Mouse (Mus musculus): ENCODE measurements at regions not wholly inside any gene's neighbourhood (a gene's known extent, or its start where the extent isn't known, plus 50 kb on each side); places are given as distances from the start of the nearest gene placed in this dataset.

GRCm38 (mm10) chr5:118978921-118979630 is 418.6 kb downstream of the Med13l start:
- no peak for DNase-seq (ENCODE audit: low spot score)

DNA sequence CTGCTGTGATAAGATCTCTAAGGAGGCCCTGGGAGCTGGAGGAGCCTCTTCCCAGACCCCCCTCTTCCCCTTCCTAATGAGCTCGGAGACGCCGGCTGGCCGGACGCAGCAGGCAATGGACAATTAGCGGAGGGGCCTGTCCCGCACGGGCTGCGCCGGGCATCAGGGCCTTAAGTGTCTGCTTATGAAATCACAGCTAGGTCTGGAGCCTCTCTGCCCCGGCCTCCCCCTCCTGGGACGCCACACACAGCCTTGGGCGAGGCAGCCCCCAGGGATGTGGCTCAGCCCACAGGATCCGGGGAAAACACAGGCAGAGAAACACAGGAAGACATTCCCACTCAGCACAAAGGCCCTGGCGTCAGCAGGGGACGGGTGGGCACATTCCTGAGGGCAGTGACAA is 420.6 kb downstream of the Med13l start:
- DNase-seq (ENCODE audit: low spot score): peak; percentile 37

- DNase-seq (ENCODE audit: low spot score): no peak
Observed at GRCm38 (mm10) chr5:118984251-118984650, 423.8 kb downstream of the Med13l start.

DNA sequence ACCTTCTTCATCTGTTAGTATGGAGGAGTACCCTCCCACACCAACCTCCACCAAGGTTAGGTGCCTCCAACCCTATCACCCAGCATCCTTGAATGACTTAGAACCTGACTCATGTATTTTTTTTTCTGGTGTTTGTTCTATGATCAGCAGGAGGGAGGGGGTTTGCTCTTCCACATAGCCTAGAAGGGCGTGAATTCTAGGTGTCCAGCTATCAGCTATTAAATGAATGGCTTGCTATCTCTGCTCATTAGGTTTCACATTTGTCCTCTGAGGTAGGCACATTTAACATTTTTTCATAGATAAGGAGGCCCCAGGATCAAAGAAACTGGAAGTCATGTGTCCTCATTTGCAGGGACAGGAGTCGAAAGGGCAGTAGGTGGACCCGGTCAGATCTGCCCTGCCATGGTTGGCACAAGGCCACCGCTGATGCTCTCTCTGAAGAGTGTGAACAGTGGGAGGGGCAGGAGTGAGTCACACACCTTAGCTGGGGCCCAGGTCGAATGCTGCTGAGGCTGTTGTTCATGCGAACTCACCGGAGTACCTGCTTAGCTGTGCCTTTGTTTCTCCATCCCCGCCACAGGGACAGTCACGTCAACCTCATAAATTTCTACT is 424.4 kb downstream of the Med13l start:
- DNase-seq (ENCODE audit: low spot score): no peak

- DNase-seq (ENCODE audit: low spot score): peak; percentile 68
Observed at GRCm38 (mm10) chr5:118987376-118988000, 427.0 kb downstream of the Med13l start.

GRCm38 (mm10) chr5:118999124-118999523 is 438.6 kb downstream of the Med13l start:
- peak; percentile 72 for DNase-seq (ENCODE audit: low spot score)

DNA sequence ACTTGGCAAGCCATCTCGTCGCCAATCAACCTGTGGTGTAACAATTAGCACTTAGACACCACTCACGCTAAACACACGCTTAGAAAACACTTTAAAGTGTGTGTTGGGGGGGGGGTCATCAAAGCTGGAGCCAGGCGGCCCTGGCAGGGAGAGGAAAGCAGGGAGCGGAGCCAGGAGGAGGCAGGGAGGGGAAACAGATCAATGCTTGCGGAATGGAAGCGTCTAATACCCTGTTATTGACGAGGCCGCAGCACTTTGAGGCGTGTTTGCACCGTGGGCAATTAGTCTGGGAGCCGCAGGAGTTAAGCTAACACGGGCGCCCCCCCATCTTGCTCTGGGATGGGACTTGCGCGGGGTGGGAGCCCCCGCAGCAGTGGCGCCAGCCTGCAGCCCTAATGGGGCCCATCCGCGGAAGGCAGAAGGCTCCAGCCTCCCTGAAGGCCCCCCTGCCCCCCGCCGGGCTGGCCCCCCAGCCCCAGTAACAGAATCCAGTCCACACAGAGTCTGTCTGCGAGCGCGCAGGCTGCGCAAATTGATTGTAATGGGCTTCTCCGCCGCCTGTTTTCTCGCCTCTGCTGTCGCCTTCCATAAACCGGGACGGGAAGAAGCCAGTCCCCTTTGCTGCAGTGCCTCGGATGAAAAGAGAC is 445.5 kb downstream of the Med13l start:
- DNase-seq (ENCODE audit: low spot score): peak; percentile 65

GRCm38 (mm10) chr5:119010048-119010447 is 449.6 kb downstream of the Med13l start:
- no peak for DNase-seq (ENCODE audit: low spot score)

GRCm38 (mm10) chr5:119015181-119015580 is 454.7 kb downstream of the Med13l start:
- no peak for DNase-seq (ENCODE audit: low spot score)

DNA sequence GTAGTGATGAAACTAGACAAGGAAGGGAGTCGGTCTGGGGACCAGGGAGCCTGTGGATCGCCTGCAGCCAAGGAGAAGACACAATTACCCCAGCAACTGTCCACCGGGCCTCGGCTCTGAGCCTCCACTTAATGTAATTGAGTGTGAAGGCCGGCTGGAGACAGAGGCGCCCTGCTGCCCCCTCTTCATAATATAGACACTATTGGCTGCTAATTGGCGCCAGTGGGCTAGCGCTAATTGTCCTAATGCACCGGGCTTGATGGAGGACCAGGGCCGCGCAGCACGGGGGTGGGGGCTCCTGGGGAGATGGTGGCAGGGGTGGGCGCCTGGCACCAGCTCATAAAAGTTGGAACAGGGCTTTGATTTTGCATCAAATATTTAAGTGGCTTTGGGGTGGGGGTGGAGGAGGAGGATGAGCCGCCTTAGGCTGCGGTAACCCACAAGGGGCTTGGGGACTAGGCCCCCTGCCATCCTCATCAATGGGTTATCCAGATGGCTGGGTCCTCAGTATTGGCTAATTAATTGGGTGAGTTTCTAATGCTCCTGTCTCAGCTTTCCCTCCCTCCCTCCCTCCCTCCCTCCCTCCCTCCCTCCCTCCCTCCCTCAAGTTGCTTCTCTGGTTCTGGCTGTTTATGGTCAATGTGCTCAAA is 455.3 kb downstream of the Med13l start:
- DNase-seq (ENCODE audit: low spot score): peak; percentile 29

DNA sequence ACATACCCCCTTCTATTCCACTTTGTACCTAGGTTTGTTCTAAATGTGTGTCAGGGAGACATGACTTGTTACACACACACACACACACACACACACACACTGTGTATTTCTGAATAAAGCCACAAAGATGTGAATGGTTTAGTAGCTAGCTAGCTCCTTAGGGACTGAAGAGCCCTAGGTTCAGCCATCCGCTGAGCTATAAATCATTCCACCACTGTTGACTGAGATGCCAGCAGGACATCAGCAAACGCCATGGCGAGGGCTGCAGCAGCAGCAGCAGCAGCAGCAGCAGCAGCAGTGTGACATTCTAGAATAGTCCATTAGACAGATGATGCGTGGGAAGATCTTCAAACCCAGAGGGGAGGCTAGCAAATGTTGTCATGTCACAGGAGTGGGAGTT is 455.9 kb downstream of the Med13l start:
- peak; percentile 65 for DNase-seq (ENCODE audit: low spot score)

DNA sequence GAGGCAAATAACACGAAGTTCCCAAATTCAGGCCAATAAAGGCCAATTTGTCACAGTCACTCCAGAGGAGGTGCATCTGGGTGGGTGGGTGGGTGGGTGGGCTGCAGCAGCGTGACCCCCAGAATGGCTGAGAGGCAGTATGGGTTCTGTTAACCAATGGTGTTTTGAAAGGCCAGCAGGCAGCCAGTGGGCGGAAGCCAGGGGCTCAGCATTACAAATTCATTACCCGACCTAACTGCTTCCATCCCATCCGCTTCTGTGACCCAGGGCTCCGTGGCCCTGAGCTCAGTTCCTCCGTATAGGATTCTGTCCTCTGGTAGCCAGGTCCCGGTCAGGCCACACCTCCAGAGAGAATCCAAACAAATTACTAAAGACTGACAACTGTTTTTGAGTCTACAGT is 463.5 kb downstream of the Med13l start:
- no peak for DNase-seq (ENCODE audit: low spot score)

DNA sequence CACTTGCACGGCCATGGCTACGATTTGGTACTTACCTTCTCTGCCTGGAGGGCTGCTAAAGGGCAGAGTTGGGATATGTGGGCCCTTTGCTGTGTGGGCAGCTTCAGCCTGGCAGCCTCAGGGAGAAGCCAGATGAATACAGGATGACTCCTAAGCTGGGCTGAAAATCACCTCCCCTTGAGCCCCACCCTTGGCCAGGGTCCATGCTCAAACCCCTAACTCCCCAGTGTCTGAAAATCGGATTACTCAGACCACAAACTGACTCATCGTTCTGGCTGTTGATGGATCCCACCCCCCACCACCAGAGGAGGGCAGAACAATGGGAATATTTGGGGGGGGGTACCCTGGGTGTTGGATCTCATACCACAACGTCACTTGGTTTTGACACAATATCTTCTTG is 471.6 kb downstream of the Med13l start:
- no peak for DNase-seq (ENCODE audit: low spot score)

DNA sequence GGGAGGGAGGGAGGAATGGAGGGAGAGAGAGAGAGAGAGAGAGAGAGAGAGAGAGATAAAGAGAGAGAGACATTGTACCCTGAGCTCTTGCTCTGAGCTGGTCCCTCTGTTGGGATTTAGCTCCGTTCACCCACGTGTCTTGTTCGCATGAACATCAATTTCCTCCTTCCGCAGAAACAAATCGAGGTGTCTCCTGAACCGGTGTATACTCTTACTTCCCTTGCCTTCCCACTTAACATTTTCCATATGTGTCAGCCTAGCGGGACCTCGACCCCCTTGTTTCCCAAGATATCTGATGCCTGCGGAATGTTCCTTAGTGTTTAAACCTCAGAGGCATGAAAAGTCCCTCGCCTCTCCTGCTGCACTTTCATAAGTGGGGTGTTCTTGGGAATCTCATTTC is 484.1 kb downstream of the Med13l start:
- DNase-seq (ENCODE audit: low spot score): peak; percentile 50

DNA sequence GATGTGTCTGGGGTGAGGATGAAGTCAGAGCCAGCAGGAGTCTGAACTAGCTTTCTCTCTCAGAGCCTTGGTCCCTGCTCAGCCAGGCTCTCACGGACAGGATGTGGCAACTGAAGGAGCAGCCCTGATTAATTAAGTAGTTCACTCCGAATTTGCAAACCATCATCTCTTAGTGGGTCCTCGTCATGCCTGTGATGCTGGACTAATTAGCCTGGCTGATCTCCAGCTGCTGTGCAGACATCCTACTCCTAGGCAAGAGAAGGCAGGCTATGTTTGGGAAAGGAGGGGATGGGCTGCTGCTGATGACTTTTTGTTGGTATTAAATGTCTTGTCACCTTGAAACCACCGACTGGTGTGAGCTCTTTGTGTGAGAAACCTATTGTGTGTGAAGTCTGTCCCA is 487.1 kb downstream of the Med13l start:
- no peak for DNase-seq (ENCODE audit: low spot score)

GRCm38 (mm10) chr5:119052354-119052996 is 492.0 kb downstream of the Med13l start:
- DNase-seq (ENCODE audit: low spot score): peak; percentile 19

- DNase-seq (ENCODE audit: low spot score): no peak
Observed at GRCm38 (mm10) chr5:119053738-119054137, 493.3 kb downstream of the Med13l start.

DNA sequence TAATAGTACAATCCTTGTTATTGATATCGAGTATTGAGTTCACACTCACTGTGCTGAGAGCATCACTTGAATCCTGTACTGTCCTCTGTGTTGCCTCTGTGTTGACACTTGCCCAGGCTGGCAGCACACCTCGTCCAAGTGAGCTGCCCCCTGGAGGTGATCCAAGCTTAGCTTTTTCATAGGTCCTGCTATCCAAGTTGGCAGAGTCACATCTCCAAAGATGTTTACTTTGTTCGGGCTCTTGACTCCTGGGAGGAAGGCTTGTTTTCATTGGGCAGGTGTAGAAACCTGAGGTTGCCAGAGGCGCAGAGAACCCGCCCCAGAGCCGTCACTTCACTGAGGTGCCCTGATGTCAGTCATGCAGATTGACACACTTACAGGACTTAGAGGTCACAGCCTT is 493.9 kb downstream of the Med13l start:
- no peak for DNase-seq (ENCODE audit: low spot score)

DNA sequence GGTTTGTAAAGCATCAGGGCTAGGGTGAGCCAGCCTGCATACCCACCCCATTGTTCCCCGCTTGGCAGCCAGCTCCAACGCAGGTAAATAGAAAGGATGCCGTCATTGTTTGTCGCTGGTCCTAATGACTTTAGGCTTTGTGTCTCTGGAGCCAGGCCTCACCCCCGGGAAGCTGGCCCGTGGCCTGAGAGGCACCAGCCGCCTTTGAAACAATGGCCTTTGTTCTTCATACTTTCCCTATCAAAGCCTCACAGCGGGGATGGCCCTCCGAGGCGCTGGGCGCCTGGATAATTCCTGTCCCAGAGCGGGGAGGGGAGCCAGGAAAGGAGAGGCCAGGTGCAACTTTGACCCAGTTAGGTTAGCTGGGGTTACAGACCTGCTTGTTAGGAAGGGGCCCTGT is 495.0 kb downstream of the Med13l start:
- DNase-seq (ENCODE audit: low spot score): peak; percentile 64

DNA sequence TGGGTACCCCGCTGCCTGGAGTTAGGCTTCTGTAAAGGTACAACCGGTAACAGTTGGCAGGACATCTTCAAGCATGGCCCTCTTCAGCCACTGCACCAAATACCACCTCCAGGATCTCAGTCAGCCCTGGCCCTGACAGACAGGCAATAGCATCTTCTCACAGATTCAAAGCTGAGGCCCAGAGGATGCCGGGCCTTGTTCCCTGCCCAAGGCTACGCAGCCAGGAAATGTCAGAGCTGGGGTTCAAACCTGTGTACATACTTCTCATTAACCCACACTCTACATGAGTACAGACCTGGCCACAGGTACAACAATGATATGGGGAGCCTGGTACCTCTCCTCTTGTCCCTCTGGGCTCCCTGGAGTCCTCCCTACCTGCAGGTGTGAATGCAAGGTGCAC is 497.3 kb downstream of the Med13l start:
- no peak for DNase-seq (ENCODE audit: low spot score)

DNA sequence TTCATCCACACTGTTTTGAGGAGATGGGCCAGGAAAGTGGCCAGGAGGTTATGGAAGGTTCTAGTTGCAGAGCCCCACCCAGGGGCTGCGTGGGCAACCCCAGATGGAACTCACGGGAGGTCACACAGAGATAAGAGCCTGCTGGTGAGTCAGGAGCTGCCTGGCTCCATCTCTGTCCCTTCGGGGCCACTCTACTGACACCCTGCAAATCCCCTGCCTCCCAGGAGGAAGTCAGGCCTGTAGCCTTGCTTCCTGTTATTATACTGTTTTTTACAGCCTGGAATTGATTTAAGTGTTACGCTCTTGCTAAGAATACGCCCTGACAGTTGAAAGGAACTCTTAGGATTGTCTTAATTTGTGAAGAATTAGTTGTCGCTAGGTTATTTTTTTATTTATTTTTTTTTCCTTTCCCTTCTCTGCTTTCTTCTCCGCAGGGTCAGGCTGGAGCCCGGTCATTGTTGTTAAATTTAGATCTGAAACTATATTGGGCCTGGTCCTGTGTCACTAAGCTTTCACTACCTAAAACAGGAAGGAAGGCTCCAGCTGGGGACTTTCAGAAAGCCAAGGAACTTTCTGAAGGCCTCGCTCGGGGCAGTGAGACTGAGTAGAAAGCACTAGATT is 497.9 kb downstream of the Med13l start:
- DNase-seq (ENCODE audit: low spot score): peak; percentile 14

Measured in embryo, embryonic 10 days (tissue).